19 mouse cellular contexts compared by ENCODE assay signal in genomic region chr13:37769777-37770176, GRCm38 (mm10). TPM values are rescaled to one million over a fixed set of nuclear protein-coding genes. Genes with fewer than 3 reads are reported as not detected.
DNase-seq lines count a peak whose midpoint lies in the region; ATAC-seq and TF ChIP-seq lines count a peak whose summit lies in the region.
"Had no signal": no experiment of that assay in that cellular context is flagged by ENCODE, and none has a peak within 500 bp of the region (broad histone marks: within the 10 kb centered on the region; RNA-seq: fewer than 3 reads in every experiment).

No protein-coding gene starts in this region.

- H3K27ac ChIP-seq in forebrain, embryonic 11.5 days (ENCODE audit: low read depth, low read length): no peak overlapping the region
- no peak overlapping the region for H3K27ac ChIP-seq in forebrain, postnatal 0 days (ENCODE audit: low read depth, low read length)
- no peak overlapping the region for H3K27ac ChIP-seq in limb, embryonic 11.5 days (replicated peaks; ENCODE audit: low read depth, low read length)
- no peak overlapping the region for H3K27ac ChIP-seq in limb, embryonic 10.5 days
- no peak overlapping the region for H3K27ac ChIP-seq in embryonic facial prominence, embryonic 10.5 days (replicated peaks)
- H3K27ac ChIP-seq in forebrain, embryonic 16.5 days (ENCODE audit: low read length): no peak overlapping the region
- H3K27ac ChIP-seq: heart, embryonic 10.5 days; hindbrain, embryonic 15.5 days had no signal

- H3K4me3 ChIP-seq in forebrain, embryonic 11.5 days (ENCODE audit: low read depth, low read length): no peak overlapping the region
- no peak overlapping the region for H3K4me3 ChIP-seq in forebrain, postnatal 0 days (ENCODE audit: low read depth, low read length)
- no peak overlapping the region for H3K4me3 ChIP-seq in limb, embryonic 11.5 days (ENCODE audit: low read depth, low read length)
- no peak overlapping the region for H3K4me3 ChIP-seq in limb, embryonic 10.5 days
- H3K4me3 ChIP-seq in embryonic facial prominence, embryonic 10.5 days: no peak overlapping the region
- no peak overlapping the region for H3K4me3 ChIP-seq in forebrain, embryonic 16.5 days (replicated peaks; ENCODE audit: low read length)
- H3K4me3 ChIP-seq: heart, embryonic 10.5 days; hindbrain, embryonic 15.5 days had no signal

- H3K9ac ChIP-seq in forebrain, embryonic 11.5 days (ENCODE audit: low read length): no peak overlapping the region
- H3K9ac ChIP-seq in forebrain, postnatal 0 days: no peak overlapping the region
- H3K9ac ChIP-seq in limb, embryonic 11.5 days (ENCODE audit: low read length): no peak overlapping the region
- no peak overlapping the region for H3K9ac ChIP-seq in forebrain, embryonic 16.5 days (replicated peaks; ENCODE audit: low read depth, low read length)
- H3K9ac ChIP-seq: hindbrain, embryonic 15.5 days had no signal

- TF ChIP-seq CTCF in forebrain, postnatal 0 days (IDR thresholded peaks at IDR 0.05; ENCODE audit: low read depth): no peak

- H3K4me2 ChIP-seq in forebrain, embryonic 11.5 days (ENCODE audit: low read depth, low read length, severe bottlenecking): no peak overlapping the region
- no peak overlapping the region for H3K4me2 ChIP-seq in forebrain, postnatal 0 days (ENCODE audit: low read depth)
- H3K4me2 ChIP-seq in limb, embryonic 11.5 days (ENCODE audit: low read depth, severe bottlenecking): no peak overlapping the region
- H3K4me2 ChIP-seq in forebrain, embryonic 16.5 days (ENCODE audit: low read length): no peak overlapping the region
- H3K4me2 ChIP-seq: hindbrain, embryonic 15.5 days had no signal

- peak; percentile 66; the same call in 1 of the 2 replicates for ATAC-seq in forebrain, embryonic 11.5 days (replicated peaks; ENCODE audit: low FRiP score)
- no peak for ATAC-seq in forebrain, postnatal 0 days
- no peak for ATAC-seq in limb, embryonic 11.5 days (ENCODE audit: insufficient number of reproducible peaks, low FRiP score, low TSS enrichment, low read depth)
- ATAC-seq in forebrain, embryonic 16.5 days: peak; percentile 52
- ATAC-seq: intestine, embryonic 16.5 days had no signal

- WGBS in forebrain, embryonic 11.5 days: 0% methylated on average over 1 of the region's 1 CpGs
- WGBS in forebrain, postnatal 0 days: 6% methylated on average over 1 of the region's 1 CpGs
- 4% methylated on average over 1 of the region's 1 CpGs for WGBS in limb, embryonic 11.5 days
- 0% methylated on average over 1 of the region's 1 CpGs for WGBS in limb, embryonic 10.5 days
- 19% methylated on average over 1 of the region's 1 CpGs for WGBS in embryonic facial prominence, embryonic 10.5 days
- WGBS in forebrain, embryonic 16.5 days: 9% methylated on average over 1 of the region's 1 CpGs

- H3K27me3 ChIP-seq in forebrain, embryonic 11.5 days (ENCODE audit: control insufficient read depth, insufficient read depth, low read length): peaks cover 8% of the 10 kb centered on the region; the same call in 1 of the 2 replicates
- H3K27me3 ChIP-seq in forebrain, postnatal 0 days (ENCODE audit: insufficient read depth, low read length): peaks cover 5% of the 10 kb centered on the region
- no peaks in the 10 kb centered on the region for H3K27me3 ChIP-seq in limb, embryonic 11.5 days (ENCODE audit: control insufficient read depth, insufficient read depth, low read length)
- no peaks in the 10 kb centered on the region for H3K27me3 ChIP-seq in limb, embryonic 10.5 days (ENCODE audit: low read depth, poor library complexity, severe bottlenecking)
- H3K27me3 ChIP-seq in embryonic facial prominence, embryonic 10.5 days (replicated peaks; ENCODE audit: low read depth, poor library complexity, severe bottlenecking): peaks cover 6% of the 10 kb centered on the region; the same call in 1 of the 2 replicates
- peaks cover 3% of the 10 kb centered on the region for H3K27me3 ChIP-seq in forebrain, embryonic 16.5 days (replicated peaks; ENCODE audit: control insufficient read depth, insufficient read depth, low read length)
- H3K27me3 ChIP-seq: hindbrain, embryonic 15.5 days had no signal

- no peaks in the 10 kb centered on the region for H3K36me3 ChIP-seq in forebrain, embryonic 11.5 days (ENCODE audit: control insufficient read depth, insufficient read depth, low read length)
- H3K36me3 ChIP-seq in forebrain, postnatal 0 days (ENCODE audit: insufficient read depth): no peaks in the 10 kb centered on the region
- H3K36me3 ChIP-seq in limb, embryonic 11.5 days (ENCODE audit: control insufficient read depth, insufficient read depth, low read length): no peaks in the 10 kb centered on the region
- no peaks in the 10 kb centered on the region for H3K36me3 ChIP-seq in limb, embryonic 10.5 days
- no peaks in the 10 kb centered on the region for H3K36me3 ChIP-seq in embryonic facial prominence, embryonic 10.5 days (replicated peaks)
- H3K36me3 ChIP-seq in forebrain, embryonic 16.5 days (ENCODE audit: control insufficient read depth, insufficient read depth): no peaks in the 10 kb centered on the region
- H3K36me3 ChIP-seq: heart, embryonic 10.5 days; hindbrain, embryonic 15.5 days had no signal

- no peak for DNase-seq in forebrain, embryonic 11.5 days (ENCODE audit: low spot score)
- no peak for DNase-seq in forebrain, postnatal 0 days
- peak; percentile 32 for DNase-seq in limb, embryonic 11.5 days (ENCODE audit: low spot score)
- no peak for DNase-seq in limb, embryonic 10.5 days (ENCODE audit: low spot score)
- DNase-seq in embryonic facial prominence, embryonic 10.5 days (ENCODE audit: low spot score): peak; percentile 39
- DNase-seq in frontal cortex, postnatal 36 days (ENCODE audit: low spot score in 2 of 2): no peak
- DNase-seq in kidney, postnatal 36 days: no peak
- DNase-seq: adrenal gland, postnatal 10 days; cerebellum, adult 18-20 months; cerebellum, adult 9-11 months; cerebellum, postnatal 36 days; gastrocnemius, postnatal 10 days; heart, adult 18-20 months; heart, postnatal 14 days; kidney, adult 2 months had no signal

- H3K4me1 ChIP-seq in forebrain, embryonic 11.5 days (replicated peaks; ENCODE audit: control insufficient read depth, insufficient read depth, low read length): no peaks in the 10 kb centered on the region
- H3K4me1 ChIP-seq in forebrain, postnatal 0 days (ENCODE audit: insufficient read depth): no peaks in the 10 kb centered on the region
- no peaks in the 10 kb centered on the region for H3K4me1 ChIP-seq in limb, embryonic 11.5 days (ENCODE audit: control insufficient read depth, insufficient read depth, low read length)
- peaks cover 11% of the 10 kb centered on the region for H3K4me1 ChIP-seq in limb, embryonic 10.5 days
- peaks cover 20% of the 10 kb centered on the region for H3K4me1 ChIP-seq in embryonic facial prominence, embryonic 10.5 days
- peaks cover 2% of the 10 kb centered on the region; the same call in 1 of the 2 replicates for H3K4me1 ChIP-seq in forebrain, embryonic 16.5 days (replicated peaks; ENCODE audit: control insufficient read depth, insufficient read depth, low read length)
- H3K4me1 ChIP-seq: heart, embryonic 10.5 days; hindbrain, embryonic 15.5 days had no signal

- no peaks in the 10 kb centered on the region for H3K9me3 ChIP-seq in forebrain, embryonic 11.5 days (ENCODE audit: control insufficient read depth, low read length)
- peaks cover 12% of the 10 kb centered on the region; the same call in 1 of the 2 replicates for H3K9me3 ChIP-seq in forebrain, postnatal 0 days (ENCODE audit: low read length)
- H3K9me3 ChIP-seq in limb, embryonic 11.5 days (ENCODE audit: control insufficient read depth, low read length): no peaks in the 10 kb centered on the region
- H3K9me3 ChIP-seq in limb, embryonic 10.5 days (replicated peaks): no peaks in the 10 kb centered on the region
- H3K9me3 ChIP-seq in embryonic facial prominence, embryonic 10.5 days: 0 out of 2 replicates have a peak, but pooled peaks cover 4% of the 10 kb centered on the region
- H3K9me3 ChIP-seq in forebrain, embryonic 16.5 days (ENCODE audit: control insufficient read depth, low read length): no peaks in the 10 kb centered on the region
- H3K9me3 ChIP-seq: heart, embryonic 10.5 days; hindbrain, embryonic 15.5 days had no signal

RNA-seq across cellular contexts. Expression of gene Rreb1, which starts 8.4 kb away (rescaled TPM):
- 6.3 and 7.7 TPM in 2 replicates for polyA plus RNA-seq in forebrain, embryonic 11.5 days (2014; fragmentation: Nextera tagmentation; extraction: Ambion mirVana)
- 4.9 and 11.6 TPM in 2 replicates for total RNA-seq in forebrain, postnatal 0 days (2014; rRNA removed)
- polyA plus RNA-seq in forebrain, postnatal 0 days (2015; fragmentation: Nextera tagmentation; extraction: Ambion mirVana): 1.0 and 1.6 TPM in 2 replicates
- polyA plus RNA-seq in limb, embryonic 11.5 days (2014; fragmentation: Nextera tagmentation; extraction: Ambion mirVana): 5.4 and 7.5 TPM in 2 replicates
- polyA plus RNA-seq in limb, embryonic 10.5 days (2016; fragmentation: Nextera tagmentation; extraction: Ambion mirVana): 5.4 and 5.9 TPM in 2 replicates
- polyA plus RNA-seq in embryonic facial prominence, embryonic 10.5 days (2016; fragmentation: Nextera tagmentation; extraction: Ambion mirVana): 6.0 and 6.4 TPM in 2 replicates
- polyA plus RNA-seq in forebrain, embryonic 16.5 days (2015; fragmentation: Nextera tagmentation; extraction: Ambion mirVana): 1.3 and 2.1 TPM in 2 replicates

Comparison
In these comparisons a context has a peak if more than half of its experiments do, and no peak if none do; other contexts are left out.
1. ATAC-seq: peak in forebrain, embryonic 11.5 days (single experiment) and forebrain, embryonic 16.5 days (single experiment); none in forebrain, postnatal 0 days (single experiment) and limb, embryonic 11.5 days (single experiment).
2. DNase-seq: peak in limb, embryonic 11.5 days (single experiment) and embryonic facial prominence, embryonic 10.5 days (single experiment); none in forebrain, embryonic 11.5 days (single experiment), forebrain, postnatal 0 days (single experiment), limb, embryonic 10.5 days (single experiment), frontal cortex, postnatal 36 days (0 of 2) and kidney, postnatal 36 days (0 of 2).